In the genomic region with DNA sequence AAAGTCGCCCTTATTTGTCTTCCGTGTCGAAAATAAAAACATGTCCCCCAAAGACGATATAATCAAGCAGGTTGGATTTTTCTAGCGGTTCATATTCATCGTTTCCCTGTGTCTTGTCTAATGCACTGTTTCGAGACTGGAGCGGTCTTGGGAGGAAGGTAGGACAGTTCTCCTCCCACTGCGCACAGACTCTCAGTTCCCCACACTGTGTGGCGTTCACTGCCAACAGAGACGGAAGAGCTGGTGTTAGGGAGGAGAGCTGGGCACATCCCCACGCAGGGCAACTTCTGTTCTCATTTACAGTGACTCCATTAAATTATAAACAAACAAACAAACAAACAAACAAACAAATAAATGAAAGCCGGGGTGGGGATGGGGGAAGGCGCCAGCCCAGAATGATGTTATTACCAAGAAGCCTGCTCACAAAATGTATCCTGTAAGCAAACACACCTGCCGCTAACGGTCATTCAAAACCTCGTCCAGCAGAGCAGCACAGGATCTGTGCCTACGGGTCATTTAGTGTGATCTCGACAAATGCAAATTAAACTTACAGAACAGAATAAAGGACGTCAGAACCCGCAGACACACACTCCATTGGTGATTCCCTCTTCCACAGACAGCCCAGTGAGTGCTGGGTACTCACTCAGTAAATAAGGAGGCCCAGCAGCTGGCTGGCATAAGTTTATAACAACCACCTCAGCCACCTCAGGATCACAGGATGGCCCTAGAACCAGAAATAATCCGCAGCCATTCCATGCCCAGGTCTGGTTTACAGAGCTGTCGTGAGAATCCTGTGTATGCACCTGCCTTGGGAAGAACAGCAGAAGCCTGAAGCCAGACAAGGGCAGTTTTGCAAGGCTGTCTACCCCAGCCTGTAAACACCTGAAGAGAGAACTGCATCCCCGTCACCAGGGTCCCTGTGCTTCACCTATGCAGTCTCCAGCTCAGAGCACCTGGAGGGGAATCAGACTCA, we compare ENCODE assay signal across 8 mouse cellular contexts.
A peak's percentile ranks its signal among the peaks of the same experiment; 100 is the strongest.
DNase-seq lines count a peak whose midpoint lies in the region; ATAC-seq and TF ChIP-seq lines count a peak whose summit lies in the region.

No protein-coding gene starts in this region.

- peak overlapping the region; percentile 90 for H3K27ac ChIP-seq in layer of hippocampus, adult 2 months
- no peak overlapping the region; the same call in 1 of the 2 replicates for H3K27ac ChIP-seq in embryonic facial prominence, embryonic 14.5 days (replicated peaks; ENCODE audit: low read depth, low read length)
- no peak overlapping the region; the same call in 1 of the 2 replicates for H3K27ac ChIP-seq in intestine, embryonic 16.5 days (ENCODE audit: low read length)
- H3K27ac ChIP-seq in neural tube, embryonic 13.5 days (replicated peaks): peak overlapping the region; percentile 96

- peak overlapping the region; percentile 57 for H3K4me2 ChIP-seq in embryonic facial prominence, embryonic 14.5 days (ENCODE audit: low read depth, low read length)
- peak overlapping the region; percentile 61 for H3K4me2 ChIP-seq in intestine, embryonic 16.5 days (ENCODE audit: low read depth, low read length)
- H3K4me2 ChIP-seq in neural tube, embryonic 13.5 days: peak overlapping the region; percentile 66

- H3K27me3 ChIP-seq in embryonic facial prominence, embryonic 14.5 days (replicated peaks; ENCODE audit: control insufficient read depth, insufficient read depth, low read length): no peaks in the 10 kb centered on the region
- H3K27me3 ChIP-seq in intestine, embryonic 16.5 days (replicated peaks; ENCODE audit: control insufficient read depth, insufficient read depth, low read length): no peaks in the 10 kb centered on the region
- no peaks in the 10 kb centered on the region for H3K27me3 ChIP-seq in neural tube, embryonic 13.5 days

- DNase-seq in layer of hippocampus, adult 2 months (ENCODE audit: low spot score in 2 of 2): peak in 1 of 2 experiments; percentile 60
- no peak for DNase-seq in layer of hippocampus, adult 18-20 months (ENCODE audit: low spot score in 2 of 2)
- no peak for DNase-seq in embryonic facial prominence, embryonic 14.5 days (ENCODE audit: low spot score)
- DNase-seq in urinary bladder, postnatal 4 days (ENCODE audit: low spot score in 2 of 2): no peak
- no peak for DNase-seq in frontal cortex, postnatal 25 days (ENCODE audit: low spot score in 2 of 2)
- DNase-seq in gastrocnemius, postnatal 25 days: no peak

- H3K4me3 ChIP-seq in layer of hippocampus, adult 2 months: peak overlapping the region; percentile 38
- H3K4me3 ChIP-seq in embryonic facial prominence, embryonic 14.5 days (ENCODE audit: low read depth, low read length): peak overlapping the region; percentile 26
- peak overlapping the region; percentile 29 for H3K4me3 ChIP-seq in intestine, embryonic 16.5 days (ENCODE audit: low read length)
- H3K4me3 ChIP-seq in neural tube, embryonic 13.5 days: peak overlapping the region; percentile 35

- peaks cover 35% of the 10 kb centered on the region for H3K4me1 ChIP-seq in embryonic facial prominence, embryonic 14.5 days (ENCODE audit: control insufficient read depth, insufficient read depth, low read length)
- peaks cover 24% of the 10 kb centered on the region for H3K4me1 ChIP-seq in intestine, embryonic 16.5 days (ENCODE audit: control insufficient read depth, insufficient read depth, low read length)
- H3K4me1 ChIP-seq in neural tube, embryonic 13.5 days (replicated peaks): peaks cover 72% of the 10 kb centered on the region

- no peaks in the 10 kb centered on the region for H3K9me3 ChIP-seq in embryonic facial prominence, embryonic 14.5 days (ENCODE audit: control insufficient read depth, low read length)
- no peaks in the 10 kb centered on the region for H3K9me3 ChIP-seq in intestine, embryonic 16.5 days (ENCODE audit: control insufficient read depth, low read length)
- H3K9me3 ChIP-seq in neural tube, embryonic 13.5 days: no peaks in the 10 kb centered on the region

- H3K36me3 ChIP-seq in embryonic facial prominence, embryonic 14.5 days (ENCODE audit: control insufficient read depth, insufficient read depth, low read length): no peaks in the 10 kb centered on the region
- no peaks in the 10 kb centered on the region for H3K36me3 ChIP-seq in intestine, embryonic 16.5 days (ENCODE audit: control insufficient read depth, insufficient read depth, low read length)
- no peaks in the 10 kb centered on the region for H3K36me3 ChIP-seq in neural tube, embryonic 13.5 days

- peak overlapping the region; percentile 56; the same call in 1 of the 2 replicates for H3K9ac ChIP-seq in embryonic facial prominence, embryonic 14.5 days (ENCODE audit: low read depth, low read length)
- H3K9ac ChIP-seq in intestine, embryonic 16.5 days (ENCODE audit: low read depth, low read length): peak overlapping the region; percentile 53; the same call in 1 of the 2 replicates
- H3K9ac ChIP-seq in neural tube, embryonic 13.5 days: peak overlapping the region; percentile 77

- 16% methylated on average over 24 of the region's 24 CpGs for WGBS in embryonic facial prominence, embryonic 14.5 days
- 18% methylated on average over 24 of the region's 24 CpGs for WGBS in intestine, embryonic 16.5 days
- 12% methylated on average over 24 of the region's 24 CpGs for WGBS in neural tube, embryonic 13.5 days

- ATAC-seq in embryonic facial prominence, embryonic 14.5 days (ENCODE audit: low read depth): peak; percentile 66
- ATAC-seq in intestine, embryonic 16.5 days: peak; percentile 76
- peak; percentile 87 for ATAC-seq in neural tube, embryonic 13.5 days (ENCODE audit: low read depth)

- no peak for TF ChIP-seq CTCF in layer of hippocampus, adult 2 months (conservative IDR thresholded peaks at IDR 0.05)

Comparison
In these comparisons a context has a peak if more than half of its experiments do, and no peak if none do; other contexts are left out.
1. H3K27ac ChIP-seq: peak in layer of hippocampus, adult 2 months (single experiment) and neural tube, embryonic 13.5 days (single experiment); none in embryonic facial prominence, embryonic 14.5 days (single experiment) and intestine, embryonic 16.5 days (single experiment).
2. Peak in every context shown above with its lines, with median percentiles within 50 percentile points of each other: H3K4me3 ChIP-seq, ATAC-seq, H3K4me2 ChIP-seq and H3K9ac ChIP-seq.